Mouse (Mus musculus) cerebellum, adult (tissue): ENCODE results near the gene Crtam.
A peak's percentile ranks its signal among the peaks of the same experiment; 100 is the strongest.

ENCODE experiments used
- ATAC-seq: cut with Nextera tagmentation; 2 replicates; pipeline ENCODE4 v1.9.2; 2017; ENCODE audit warnings: mild to moderate bottlenecking, moderate library complexity, mixed read lengths; ENCODE audit not compliant: insufficient number of reproducible peaks, low FRiP score, low TSS enrichment

Crtam gene

GRCm38 (mm10) chr9:41011512-41012436 is 7.3 kb upstream of the Crtam start:
- no peak for ATAC-seq

GRCm38 (mm10) chr9:41007785-41008184 is 3.4 kb upstream of the Crtam start:
- ATAC-seq, result no peak

- no peak for ATAC-seq
Measured at GRCm38 (mm10) chr9:40997116-40997779, 7.2 kb downstream of the Crtam start.

GRCm38 (mm10) chr9:40994075-40994474 is 10.4 kb downstream of the Crtam start:
- no peak for ATAC-seq

- no peak for ATAC-seq
Measured at GRCm38 (mm10) chr9:40991511-40991910, 12.9 kb downstream of the Crtam start.

- 0 out of 2 replicates have a peak, but pooled peaks have one; percentile 45 for ATAC-seq
Measured at GRCm38 (mm10) chr9:40989940-40990588, 14.4 kb downstream of the Crtam start.

- peak; percentile 88; the same call in 1 of the 2 replicates for ATAC-seq
Measured at GRCm38 (mm10) chr9:40984313-40984712, 20.1 kb downstream of the Crtam start.

GRCm38 (mm10) chr9:40983758-40984157 is 20.7 kb downstream of the Crtam start:
- no peak for ATAC-seq

- no peak for ATAC-seq
Measured at GRCm38 (mm10) chr9:40982480-40982879, 21.9 kb downstream of the Crtam start.

GRCm38 (mm10) chr9:40974042-40974801 is 30.2 kb downstream of the Crtam start:
- no peak for ATAC-seq

GRCm38 (mm10) chr9:40964418-40964714 is 40.1 kb downstream of the Crtam start:
- no peak; the same call in 1 of the 2 replicates for ATAC-seq

- no peak for ATAC-seq
Measured at GRCm38 (mm10) chr9:40963586-40964417, 40.6 kb downstream of the Crtam start, which contains the start of gene Jhy. Gene Jhy (minus strand): TSS chr9:40964118.

GRCm38 (mm10) chr9:40961401-40961800 is 43.0 kb downstream of the Crtam start:
- no peak for ATAC-seq

- ATAC-seq, result no peak
Measured at GRCm38 (mm10) chr9:40949039-40949615, 55.3 kb downstream of the Crtam start.

GRCm38 (mm10) chr9:40948473-40948872 is 56.0 kb downstream of the Crtam start:
- ATAC-seq, result no peak

GRCm38 (mm10) chr9:40947131-40947530 is 57.3 kb downstream of the Crtam start:
- ATAC-seq, result no peak

GRCm38 (mm10) chr9:40937425-40937824 is 67.0 kb downstream of the Crtam start:
- ATAC-seq, result no peak

- no peak for ATAC-seq
Measured at GRCm38 (mm10) chr9:40933323-40933722, 71.1 kb downstream of the Crtam start.

GRCm38 (mm10) chr9:40927351-40927980 is 77.0 kb downstream of the Crtam start:
- ATAC-seq, result no peak
